Mouse (Mus musculus) heart, adult 8-10 months (tissue): ENCODE data around the gene Peli2. TPM values are rescaled to one million over a fixed set of nuclear protein-coding genes. Genes with fewer than 3 reads are reported as not detected.
A peak's percentile ranks its signal among the peaks of the same experiment; 100 is the strongest.

Experiments
- DNase-seq: peaks from one replicate; pipeline ENCODE4 v3.0.0; 2022; ENCODE audit warnings: low spot score
- total RNA-seq, 4 experiments: library from RNA; stranded (reverse); gene quantifications; 2 replicates each; pipeline ENCODE4 v1.2.4; 2022

Peli2 gene
- total RNA-seq, 4 experiments from 2014 or later: 19.1 to 22.9 (median 20.8) TPM

GRCm38 (mm10) chr14:48125971-48126370, 5.3 kb downstream of the Peli2 start:
- DNase-seq: no peak

GRCm38 (mm10) chr14:48126931-48127330, 6.3 kb downstream of the Peli2 start:
- DNase-seq: no peak

- DNase-seq: no peak
Observed at GRCm38 (mm10) chr14:48127609-48128185, 7.1 kb downstream of the Peli2 start.

DNA sequence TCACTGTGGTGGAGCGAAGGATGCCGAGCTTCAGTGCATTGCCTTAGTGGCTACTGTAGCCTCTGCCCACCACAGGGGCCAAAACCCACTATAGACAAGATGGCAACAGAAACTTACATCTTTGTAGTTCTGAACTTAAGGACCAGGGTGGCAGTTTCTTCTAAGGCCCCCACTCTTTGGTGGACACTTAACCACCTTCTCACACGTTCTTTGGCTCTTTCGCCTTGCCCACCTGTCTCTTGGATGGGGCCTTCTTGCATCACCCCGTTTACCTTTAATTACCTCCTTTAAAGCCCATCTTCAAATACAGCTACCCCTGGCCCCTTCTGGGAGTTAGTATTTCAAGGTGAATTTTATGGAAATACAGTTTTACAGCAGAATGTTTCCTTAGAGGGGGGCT, 8.1 kb downstream of the Peli2 start:
- DNase-seq: no peak

GRCm38 (mm10) chr14:48130021-48130420, 9.4 kb downstream of the Peli2 start:
- no peak for DNase-seq

GRCm38 (mm10) chr14:48130761-48131575, 10.3 kb downstream of the Peli2 start:
- no peak for DNase-seq

DNA sequence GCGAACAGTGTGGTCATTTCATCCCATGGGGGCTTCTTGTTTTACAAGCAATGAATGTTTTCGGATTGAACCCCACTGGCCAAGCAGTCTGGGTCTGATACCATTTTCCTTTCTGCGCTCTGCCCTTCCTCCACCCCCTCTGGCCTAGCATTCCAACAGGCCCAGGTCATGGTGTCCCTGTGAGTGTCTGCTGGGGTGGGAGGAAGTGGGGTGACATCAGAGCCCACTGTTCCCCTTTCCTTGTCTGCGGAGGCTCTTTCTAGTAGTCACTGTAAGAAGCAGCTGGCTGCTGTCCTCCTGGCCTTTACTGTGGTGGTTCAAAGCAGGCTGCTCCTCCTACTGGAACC, 10.9 kb downstream of the Peli2 start:
- peak; percentile 67 for DNase-seq

- no peak for DNase-seq
Observed at GRCm38 (mm10) chr14:48132241-48132640, 11.6 kb downstream of the Peli2 start.

- no peak for DNase-seq
Observed at GRCm38 (mm10) chr14:48132865-48133802, 12.5 kb downstream of the Peli2 start.

- DNase-seq: peak; percentile 75
Observed at GRCm38 (mm10) chr14:48134344-48134743, 13.7 kb downstream of the Peli2 start.

DNA sequence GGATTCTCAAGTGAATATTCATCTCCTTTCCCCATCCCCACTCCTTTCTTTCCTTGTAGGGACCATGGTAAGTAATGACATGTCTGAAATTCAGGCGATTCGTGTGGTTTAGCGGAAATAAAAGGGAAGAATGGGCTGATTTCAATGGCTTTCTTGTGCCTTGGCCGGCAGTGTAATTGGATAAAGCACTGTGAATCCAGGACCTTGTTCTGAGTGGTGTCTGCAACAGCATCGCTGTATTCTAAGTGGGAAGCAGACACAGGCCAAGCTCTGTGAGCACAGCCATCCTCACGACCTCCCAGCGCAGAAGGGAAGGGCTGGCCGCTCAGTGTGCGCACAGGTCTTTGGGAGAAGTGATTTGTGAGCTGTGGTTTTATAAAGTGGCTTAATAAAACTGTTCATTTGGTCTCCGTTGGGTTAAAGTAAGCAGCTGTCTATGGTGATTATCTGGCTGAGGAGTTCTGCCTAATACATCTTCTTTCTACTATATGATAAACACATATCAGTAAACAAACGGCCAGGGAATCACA, 15.3 kb downstream of the Peli2 start:
- no peak for DNase-seq

GRCm38 (mm10) chr14:48137731-48138130, 17.1 kb downstream of the Peli2 start:
- no peak for DNase-seq

- no peak for DNase-seq
Observed at GRCm38 (mm10) chr14:48138138-48138537, 17.5 kb downstream of the Peli2 start.

- DNase-seq: no peak
Observed at GRCm38 (mm10) chr14:48139409-48139808, 18.8 kb downstream of the Peli2 start.

DNA sequence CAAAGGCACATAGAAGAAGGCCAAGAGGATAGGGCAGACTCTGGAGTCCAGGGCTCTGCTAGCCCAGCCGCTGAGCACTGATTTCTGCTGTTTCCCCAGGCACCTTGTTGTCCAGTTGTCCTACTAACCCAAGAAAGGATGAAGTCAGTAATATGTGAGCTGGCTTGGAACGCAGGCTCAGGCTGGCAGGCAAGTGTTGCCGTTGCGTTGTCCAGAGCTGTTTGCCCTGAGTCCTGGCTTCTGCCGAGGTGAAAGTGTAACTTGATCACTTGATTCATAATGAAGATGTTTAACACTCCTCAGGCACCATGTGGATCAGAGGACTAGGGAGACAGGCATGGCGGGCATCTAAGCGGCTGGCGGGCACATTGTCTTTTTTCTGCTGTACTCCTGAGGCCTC, 21.1 kb downstream of the Peli2 start:
- no peak for DNase-seq

DNA sequence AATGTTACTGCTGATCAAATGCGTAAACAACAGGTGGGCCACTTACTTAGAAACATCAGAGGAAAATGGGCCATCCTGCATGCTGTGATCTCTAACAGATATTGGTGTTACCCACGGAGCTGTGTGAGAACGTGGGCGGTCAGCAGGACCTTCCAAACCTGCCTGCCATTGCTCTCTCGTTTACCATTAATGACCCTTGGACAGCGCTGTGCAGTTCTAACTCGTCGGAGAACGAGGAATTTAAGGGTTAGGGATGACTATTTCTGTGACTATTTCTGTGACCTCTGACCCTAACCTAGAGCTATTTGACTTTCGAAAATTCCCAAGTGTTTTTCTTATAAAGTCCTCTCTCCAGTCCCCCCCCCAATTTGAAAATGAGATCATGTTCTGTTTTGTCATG, 22.1 kb downstream of the Peli2 start:
- DNase-seq: no peak

GRCm38 (mm10) chr14:48143141-48143540, 22.5 kb downstream of the Peli2 start:
- DNase-seq: no peak

DNA sequence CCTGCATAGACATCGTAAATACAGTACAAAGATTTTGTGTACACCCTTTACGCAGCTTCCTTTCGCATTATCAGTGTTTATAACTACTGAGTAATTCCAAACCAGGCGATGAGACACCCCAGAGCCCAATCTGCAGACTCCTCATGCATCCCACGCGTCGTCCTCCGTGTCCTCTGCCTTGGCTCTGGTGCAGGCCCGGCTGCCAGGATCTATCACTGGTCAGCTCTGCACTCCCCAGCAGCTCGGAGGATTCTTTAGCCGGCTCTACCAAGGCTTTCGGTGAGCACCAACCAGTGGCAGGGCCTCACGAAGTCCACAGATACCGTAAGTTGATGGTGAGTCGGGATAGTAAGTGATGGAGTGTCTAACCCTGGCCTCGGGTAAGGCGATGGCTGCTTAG, 23.7 kb downstream of the Peli2 start:
- no peak for DNase-seq

DNA sequence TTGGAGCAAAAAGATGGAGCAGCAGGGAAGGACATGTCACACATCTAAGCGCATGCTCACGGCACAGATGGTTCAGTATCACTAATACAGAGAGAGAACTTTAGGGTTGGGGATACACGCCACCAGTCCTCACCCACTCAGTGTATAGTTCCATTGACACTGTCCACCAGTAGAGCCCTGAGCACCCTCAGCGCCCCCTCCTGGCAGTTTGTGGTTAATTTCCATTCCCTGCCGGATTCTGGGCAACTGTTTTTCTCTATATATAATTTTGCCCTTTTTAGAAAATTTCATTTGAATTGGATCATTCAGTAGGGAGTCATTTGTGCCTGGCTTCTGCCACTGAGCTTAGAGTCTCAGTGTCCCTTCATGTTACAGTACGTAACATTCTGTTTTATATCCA, 27.1 kb downstream of the Peli2 start:
- no peak for DNase-seq

DNA sequence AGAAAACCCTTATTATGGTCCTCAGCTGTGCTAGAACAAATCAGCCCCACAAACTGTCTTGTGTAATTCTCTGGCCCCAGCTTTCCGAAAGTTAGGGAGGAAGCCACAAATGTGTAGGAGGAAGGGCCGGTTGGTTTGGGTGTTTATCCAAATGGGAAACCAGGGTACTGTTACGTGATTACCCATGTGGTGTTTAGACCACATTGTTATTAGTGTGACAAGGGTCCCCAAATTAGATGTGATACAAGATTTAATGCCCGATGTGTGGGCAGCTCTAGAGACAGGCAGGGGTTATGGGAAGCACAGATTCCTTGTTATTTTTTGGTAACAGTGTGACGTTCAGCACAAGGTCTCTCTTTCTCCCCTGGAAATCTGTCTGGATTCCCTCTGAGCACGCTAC, 28.0 kb downstream of the Peli2 start:
- DNase-seq: no peak

GRCm38 (mm10) chr14:48149351-48149750, 28.7 kb downstream of the Peli2 start:
- no peak for DNase-seq

DNA sequence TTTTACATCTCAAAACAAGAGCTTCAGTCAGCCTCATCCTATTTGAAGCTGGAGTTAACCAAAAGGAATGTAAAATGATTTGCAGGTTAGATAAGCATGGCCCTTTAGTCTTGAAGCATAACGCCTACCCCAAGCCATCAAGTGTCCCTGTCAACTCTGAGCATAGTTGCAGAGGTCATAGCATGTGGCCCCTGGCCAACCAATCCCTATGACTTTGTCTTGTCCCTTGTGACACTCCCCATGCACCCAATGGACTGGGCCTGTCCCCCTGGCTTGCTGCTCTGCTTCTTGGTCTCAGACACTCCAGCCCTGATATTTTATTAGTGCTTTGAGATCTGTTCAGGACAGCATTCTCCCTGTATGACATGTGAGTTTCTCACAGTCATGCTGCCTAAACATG, 30.3 kb downstream of the Peli2 start:
- no peak for DNase-seq
